Mouse (Mus musculus): Measurements from ENCODE around the gene Pgm1.
A peak's percentile ranks its signal among the peaks of the same experiment; 100 is the strongest.

Gene Pgm1

GRCm38 (mm10) chr4:99929149-99929612, at the start of gene Pgm1:
Gene Pgm1, plus strand, starts transcription at chr4:99929414.
- peak; percentile 88 for DNase-seq

GRCm38 (mm10) chr4:99881882-99882281, 47.3 kb upstream of the Pgm1 start:
- peak; percentile 55 for DNase-seq

GRCm38 (mm10) chr4:99882405-99882804, 46.8 kb upstream of the Pgm1 start:
- no peak for DNase-seq

- DNase-seq = no peak
These were observed 15.2 kb upstream of the Pgm1 start for GRCm38 (mm10) chr4:99913894-99914451.

GRCm38 (mm10) chr4:99926380-99926779, 2.8 kb upstream of the Pgm1 start:
- no peak for DNase-seq

GRCm38 (mm10) chr4:99928521-99928920, 693 bp upstream of the Pgm1 start:
- DNase-seq = no peak

- peak; percentile 83 for DNase-seq
These were observed 651 bp downstream of the Pgm1 start, which contains the start of gene Itgb3bp for GRCm38 (mm10) chr4:99929613-99930517. Gene Itgb3bp, minus strand, starts transcription at chr4:99929813.

- no peak for DNase-seq
These were observed 1.5 kb downstream of the Pgm1 start for GRCm38 (mm10) chr4:99930518-99931239.

- DNase-seq = no peak
These were observed 2.0 kb downstream of the Pgm1 start for GRCm38 (mm10) chr4:99931240-99931580.

- no peak for DNase-seq
These were observed 2.6 kb downstream of the Pgm1 start for GRCm38 (mm10) chr4:99931807-99932206.

GRCm38 (mm10) chr4:99934859-99935258, 5.6 kb downstream of the Pgm1 start:
- DNase-seq = no peak

- no peak for DNase-seq
These were observed 7.1 kb downstream of the Pgm1 start for GRCm38 (mm10) chr4:99936278-99936677.

GRCm38 (mm10) chr4:99939711-99940505, 10.7 kb downstream of the Pgm1 start:
- DNase-seq = no peak

- no peak for DNase-seq
These were observed 12.6 kb downstream of the Pgm1 start for GRCm38 (mm10) chr4:99941655-99942414.

- DNase-seq = no peak
These were observed 15.4 kb downstream of the Pgm1 start for GRCm38 (mm10) chr4:99944606-99945005.

- no peak for DNase-seq
These were observed 15.8 kb downstream of the Pgm1 start for GRCm38 (mm10) chr4:99945011-99945410.

- no peak for DNase-seq
These were observed 17.3 kb downstream of the Pgm1 start for GRCm38 (mm10) chr4:99946516-99946915.

- no peak for DNase-seq
These were observed 18.0 kb downstream of the Pgm1 start for GRCm38 (mm10) chr4:99947192-99947591.

- DNase-seq = no peak
These were observed 18.7 kb downstream of the Pgm1 start for GRCm38 (mm10) chr4:99947896-99948295.

- no peak for DNase-seq
These were observed 24.7 kb downstream of the Pgm1 start for GRCm38 (mm10) chr4:99953904-99954303.

- no peak for DNase-seq
These were observed 26.2 kb downstream of the Pgm1 start for GRCm38 (mm10) chr4:99955396-99955795.

GRCm38 (mm10) chr4:99957186-99957585, 28.0 kb downstream of the Pgm1 start:
- no peak for DNase-seq

Data from cerebellum, adult 9-10 months (tissue).